Mouse (Mus musculus) liver, adult 2 months (tissue): Measurements from ENCODE around the gene Dolk. TPM values are rescaled to one million over a fixed set of nuclear protein-coding genes. Genes with fewer than 3 reads are reported as not detected.

Experiments used
- DNase-seq: peaks from one replicate; pipeline ENCODE4 v3.0.0-alpha.2; 2011; ENCODE audit warnings: low read depth, low spot score; ENCODE audit errors: extremely low read depth
- H3K27ac ChIP-seq: fragments of 200-500 bp; replicated peaks from 2 replicates; pipeline ENCODE4 v1.5.1; 2012; ENCODE audit warnings: low read depth, mild to moderate bottlenecking, control low read depth, inconsistent platforms, low read length; ENCODE audit not compliant: insufficient read depth
- H3K27me3 ChIP-seq: fragments of 200-500 bp; 2 replicates; pipeline ENCODE4 v1.6.1; 2012; ENCODE audit warnings: mild to moderate bottlenecking, moderate library complexity, low read length, inconsistent platforms; ENCODE audit not compliant: control insufficient read depth, insufficient read depth
- H3K36me3 ChIP-seq: fragments of 200-500 bp; 2 replicates; pipeline ENCODE4 v1.6.1; 2012; ENCODE audit warnings: low read length, inconsistent platforms; ENCODE audit not compliant: control insufficient read depth, insufficient read depth
- H3K4me1 ChIP-seq: fragments of 200-500 bp; 2 replicates; pipeline ENCODE4 v1.6.1; 2011; ENCODE audit warnings: low read length; ENCODE audit not compliant: control insufficient read depth, insufficient read depth
- H3K4me3 ChIP-seq: fragments of 200-500 bp; 2 replicates; pipeline ENCODE4 v1.5.1; 2011; ENCODE audit warnings: low read depth, mild to moderate bottlenecking, control low read depth, low read length, moderate library complexity; ENCODE audit not compliant: insufficient read depth
- H3K79me2 ChIP-seq: fragments of 200-500 bp; 2 replicates; pipeline ENCODE4 v1.6.1; 2012; ENCODE audit warnings: inconsistent platforms, mild to moderate bottlenecking, low read length, moderate library complexity; ENCODE audit not compliant: control insufficient read depth, insufficient read depth
- H3K9ac ChIP-seq: fragments of 200-500 bp; 2 replicates; pipeline ENCODE4 v1.6.1; 2012; ENCODE audit warnings: low read depth, mild to moderate bottlenecking, control low read depth, inconsistent platforms, low read length
- CTCF ChIP-seq: fragments of 200-500 bp; IDR thresholded peaks from 2 replicates; pipeline ENCODE4 v1.5.1; 2011; ENCODE audit warnings: low read depth, low read length, control low read depth
- POLR2A ChIP-seq: fragments of 200-500 bp; IDR thresholded peaks from 2 replicates; pipeline ENCODE4 v1.6.1; 2011; ENCODE audit warnings: low read length, control low read depth; ENCODE audit not compliant: insufficient read depth; ENCODE audit errors: extremely low read depth
- WGBS: fragments of 180-500 bp; shearing (Covaris S2); methylation state at CpG from one replicate; pipeline ENCODE4 v1.1.7; 2018; 5-methylcytosine and 5-hydroxymethylcytosine counted together
- polyA plus RNA-seq: library from polyadenylated mRNA; depleted of rRNA; stranded (reverse); fragments of >200 nt; gene quantifications from 2 replicates; pipeline ENCODE4 v1.2.3, GENCODE M21; 2012
- total RNA-seq: library from RNA; depleted of rRNA; stranded (reverse); fragments of >200 nt; gene quantifications from 2 replicates; pipeline ENCODE4 v1.2.3, GENCODE M21; 2014

Dolk gene
- total and polyA plus RNA-seq, 2 experiments = 12.2 to 20.6 TPM

DNA sequence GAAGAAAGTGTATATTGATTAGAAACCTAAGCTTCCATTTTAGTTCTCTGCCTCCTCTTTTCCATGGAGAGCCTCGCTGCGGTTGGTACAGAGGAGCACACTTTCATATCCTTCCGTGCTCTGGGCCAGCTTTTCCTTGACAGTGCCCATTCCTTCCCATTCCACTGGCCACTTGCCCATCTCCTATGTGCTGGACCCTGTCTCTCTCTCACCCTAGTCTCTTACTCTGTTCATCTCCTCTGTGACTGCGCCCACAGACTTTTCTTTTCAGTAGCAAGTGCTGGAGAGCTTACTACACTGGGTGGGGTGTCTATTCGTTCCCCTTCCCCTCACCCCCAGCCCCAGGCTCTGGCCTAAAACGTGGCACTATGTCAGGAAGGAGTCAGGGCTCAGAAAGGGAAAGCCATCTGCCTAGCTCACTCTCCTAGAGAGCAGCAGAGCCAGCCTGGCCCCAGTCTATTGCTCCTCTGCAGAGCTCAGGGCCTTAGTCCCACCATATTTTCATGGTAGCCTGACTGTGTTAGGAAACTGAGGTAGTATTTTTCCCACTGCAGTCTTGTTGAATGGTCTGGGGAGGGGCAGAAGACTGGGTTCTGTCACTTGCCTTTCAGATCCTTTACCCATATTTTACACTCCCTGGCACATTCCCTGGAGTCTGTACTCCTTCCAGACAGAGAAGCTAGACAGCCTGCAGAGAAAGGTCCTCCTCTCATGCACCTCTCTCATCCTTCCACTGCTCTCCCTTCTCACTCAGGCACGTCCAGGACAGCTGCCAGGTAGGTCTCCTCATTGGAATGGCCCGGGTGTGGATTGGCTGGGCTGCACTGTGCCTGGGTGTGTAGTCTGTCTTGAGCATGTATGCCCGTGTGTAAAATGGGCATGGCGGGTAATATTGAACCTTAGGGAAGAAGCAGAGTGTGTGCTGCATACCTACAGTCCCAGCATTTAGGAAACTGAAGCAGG lies 35.7 kb downstream of the Dolk start:
- H3K27ac ChIP-seq = no peak overlapping the region
- WGBS = 83% methylated on average over 10 of the region's 10 CpGs
- TF ChIP-seq CTCF (no peak), POLR2A (no peak)

GRCm38 (mm10) chr2:30249182-30249581 lies 37.0 kb downstream of the Dolk start:
- Histone ChIP-seq H3K4me3 (no peak overlapping the region), H3K27me3 (no peaks in the 10 kb centered on the region), H3K79me2 (peaks cover 68% of the 10 kb centered on the region), H3K9ac (no peak overlapping the region), H3K27ac (0 out of 2 replicates have a peak overlapping the region, but pooled peaks have one; percentile 11), H3K4me1 (peaks cover 16% of the 10 kb centered on the region), H3K36me3 (peaks cover 4% of the 10 kb centered on the region; the same call in 1 of the 2 replicates)
- DNase-seq = no peak
- WGBS = 89% methylated on average over 3 of the region's 3 CpGs
- TF ChIP-seq POLR2A (no peak), CTCF (no peak)

More for the DNA sequence above, 35.7 kb downstream of the Dolk start:
- peaks cover 64% of the 10 kb centered on the region for H3K79me2 ChIP-seq
- peaks cover 10% of the 10 kb centered on the region; the same call in 1 of the 2 replicates for H3K36me3 ChIP-seq
- peaks cover 16% of the 10 kb centered on the region for H3K4me1 ChIP-seq
- no peaks in the 10 kb centered on the region for H3K27me3 ChIP-seq
- no peak overlapping the region for H3K9ac ChIP-seq
- H3K4me3 ChIP-seq = no peak overlapping the region
- DNase-seq = no peak

DNA sequence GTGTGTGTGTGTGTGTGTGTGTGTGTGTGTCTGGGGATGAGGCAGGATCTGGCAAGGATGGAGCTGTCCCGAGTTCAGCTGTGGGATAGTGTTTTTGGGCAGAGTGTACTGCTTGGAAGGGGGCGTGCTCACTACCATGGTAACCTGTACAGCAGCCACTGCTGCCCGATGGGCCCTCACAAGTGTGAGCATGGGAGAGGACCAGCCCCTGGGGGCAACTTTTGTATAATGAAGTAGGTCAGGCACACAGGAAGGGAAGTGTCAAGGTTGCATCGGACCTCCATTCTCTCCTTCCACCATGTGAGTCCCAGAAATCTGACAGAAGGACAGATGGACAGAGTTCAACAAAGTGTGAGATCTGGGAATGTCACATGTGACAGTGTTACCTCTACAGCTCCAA lies 38.5 kb downstream of the Dolk start:
- no peak overlapping the region for H3K27ac ChIP-seq
- no peak overlapping the region for H3K4me3 ChIP-seq
- no peak for DNase-seq
- no peak overlapping the region for H3K9ac ChIP-seq
- H3K4me1 ChIP-seq = peaks cover 26% of the 10 kb centered on the region
- H3K36me3 ChIP-seq = peaks cover 4% of the 10 kb centered on the region; the same call in 1 of the 2 replicates
- no peak for TF ChIP-seq POLR2A
- TF ChIP-seq CTCF = no peak
- WGBS = 40% methylated on average over 4 of the region's 4 CpGs
- no peaks in the 10 kb centered on the region for H3K27me3 ChIP-seq
- H3K79me2 ChIP-seq = peaks cover 74% of the 10 kb centered on the region

DNA sequence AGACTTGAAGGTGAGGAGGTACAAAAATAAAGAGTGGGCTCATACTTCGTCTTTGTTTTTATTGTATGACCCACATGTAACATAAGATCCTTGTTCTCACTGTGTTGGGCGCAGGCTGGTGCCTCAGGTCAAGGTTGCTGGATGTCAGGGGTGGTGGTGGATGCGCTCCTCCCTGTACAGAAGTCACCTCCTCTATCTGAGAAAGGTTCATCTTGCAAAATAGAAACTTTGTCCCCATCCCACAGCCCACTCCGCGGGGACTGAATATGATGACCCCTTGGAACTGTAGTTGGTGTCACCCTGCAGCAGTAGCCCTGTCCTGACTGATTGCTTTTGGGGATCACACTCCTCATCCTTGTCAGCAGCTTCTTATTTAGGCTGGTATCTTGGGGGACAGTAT lies 39.1 kb downstream of the Dolk start:
- TF ChIP-seq POLR2A (no peak), CTCF (no peak)
- H3K4me3 ChIP-seq = no peak overlapping the region
- H3K79me2 ChIP-seq = peaks cover 68% of the 10 kb centered on the region
- peaks cover 4% of the 10 kb centered on the region; the same call in 1 of the 2 replicates for H3K36me3 ChIP-seq
- H3K4me1 ChIP-seq = peaks cover 31% of the 10 kb centered on the region
- no peak overlapping the region for H3K27ac ChIP-seq
- WGBS = 30% methylated on average over 5 of the region's 5 CpGs
- DNase-seq = peak; percentile 79
- H3K9ac ChIP-seq = no peak overlapping the region
- H3K27me3 ChIP-seq = no peaks in the 10 kb centered on the region

DNA sequence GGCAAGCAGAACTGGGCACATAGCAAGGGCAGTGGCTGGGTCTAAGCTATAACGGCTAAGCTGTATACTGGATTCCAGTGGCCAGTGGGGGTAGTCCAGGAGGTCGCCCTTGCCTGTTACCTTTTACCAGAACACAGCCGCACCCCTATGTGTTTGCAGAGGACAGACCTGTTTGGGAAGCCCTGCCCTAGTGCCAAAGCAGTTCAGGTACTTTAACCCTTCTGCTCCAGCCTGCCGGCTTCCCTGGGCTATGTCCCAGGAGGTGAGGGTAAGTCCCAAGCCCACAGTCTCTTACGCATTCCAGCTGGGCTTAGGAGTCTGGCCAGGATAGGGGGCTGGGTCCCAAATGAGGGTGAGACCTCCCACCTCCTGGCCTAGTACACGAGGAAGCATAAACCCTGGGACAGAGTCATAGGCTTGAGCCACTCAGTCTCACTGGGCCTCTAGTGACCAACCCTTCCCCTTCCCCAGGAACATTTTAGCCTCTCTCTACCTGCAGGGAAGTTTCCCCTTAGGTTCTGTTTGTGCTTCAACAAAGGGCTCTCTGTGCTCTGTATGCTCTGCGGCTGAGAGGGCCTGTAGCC lies 41.4 kb downstream of the Dolk start:
- Histone ChIP-seq H3K36me3 (peaks cover 9% of the 10 kb centered on the region; the same call in 1 of the 2 replicates), H3K4me1 (peaks cover 39% of the 10 kb centered on the region), H3K4me3 (no peak overlapping the region), H3K27ac (peak overlapping the region; percentile 24; the same call in 1 of the 2 replicates), H3K79me2 (peaks cover 60% of the 10 kb centered on the region), H3K9ac (no peak overlapping the region), H3K27me3 (no peaks in the 10 kb centered on the region)
- peak; percentile 69 for DNase-seq
- no peak for TF ChIP-seq CTCF
- TF ChIP-seq POLR2A = no peak
- 29% methylated on average over 7 of the region's 7 CpGs for WGBS
